Mouse (Mus musculus): ENCODE measurements at regions not wholly inside any gene's neighbourhood (a gene's known extent, or its start where the extent isn't known, plus 50 kb on each side); places are given as distances from the start of the nearest gene placed in this dataset.

- DNase-seq, result no peak
Measured at GRCm38 (mm10) chr15:36719241-36719640, 288.3 kb downstream of the Zfp706 start.

- DNase-seq, result no peak
Measured at GRCm38 (mm10) chr15:36717835-36718234, 289.7 kb downstream of the Zfp706 start.

- no peak for DNase-seq
Measured at GRCm38 (mm10) chr15:36716686-36717038, 290.9 kb downstream of the Zfp706 start.

- peak; percentile 74 for DNase-seq
Measured at GRCm38 (mm10) chr15:36715745-36716685, 291.6 kb downstream of the Zfp706 start.

DNA sequence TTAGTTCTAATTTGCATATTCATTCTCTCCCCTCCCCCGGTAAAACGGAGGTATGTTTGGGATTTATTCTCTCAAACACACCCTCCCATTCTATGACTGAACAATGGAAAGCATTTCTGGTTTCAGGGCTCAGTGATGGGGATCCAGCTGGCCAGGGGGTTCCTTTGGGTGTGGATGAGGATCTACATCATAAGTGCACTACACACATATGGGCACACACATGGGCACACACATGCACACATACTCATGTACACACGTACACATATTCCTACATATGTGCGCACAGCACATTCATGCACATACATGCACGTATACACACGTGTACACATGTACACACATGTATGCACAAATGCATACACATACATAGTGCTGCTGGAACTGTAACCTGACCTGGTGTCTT, 292.4 kb downstream of the Zfp706 start:
- DNase-seq, result no peak

GRCm38 (mm10) chr15:36709788-36710187, 297.8 kb downstream of the Zfp706 start:
- no peak for DNase-seq

- peak; percentile 80 for DNase-seq
Measured at GRCm38 (mm10) chr15:36708471-36708870, 299.1 kb downstream of the Zfp706 start.

GRCm38 (mm10) chr15:36705990-36706389, 301.6 kb downstream of the Zfp706 start:
- peak; percentile 73 for DNase-seq

DNA sequence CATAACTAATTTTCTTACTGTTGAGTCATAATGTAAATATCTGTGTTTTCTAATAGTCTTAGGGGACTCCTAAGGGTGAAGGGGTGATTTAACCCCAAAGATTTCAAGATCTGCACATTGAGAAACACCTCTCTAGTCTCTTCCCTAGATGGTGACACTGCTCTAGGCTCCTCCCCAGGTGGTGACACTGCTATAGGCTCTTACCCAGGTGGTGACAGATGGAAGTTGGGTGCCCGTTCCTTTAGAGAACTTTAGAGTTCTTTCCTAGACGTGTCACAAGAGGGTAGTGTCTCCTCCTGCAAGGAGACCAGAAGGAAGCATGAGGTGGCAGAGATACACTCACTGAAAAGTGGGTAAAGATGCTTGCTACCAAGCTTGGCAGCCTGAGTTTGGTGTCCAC, 302.2 kb downstream of the Zfp706 start:
- no peak for DNase-seq

DNA sequence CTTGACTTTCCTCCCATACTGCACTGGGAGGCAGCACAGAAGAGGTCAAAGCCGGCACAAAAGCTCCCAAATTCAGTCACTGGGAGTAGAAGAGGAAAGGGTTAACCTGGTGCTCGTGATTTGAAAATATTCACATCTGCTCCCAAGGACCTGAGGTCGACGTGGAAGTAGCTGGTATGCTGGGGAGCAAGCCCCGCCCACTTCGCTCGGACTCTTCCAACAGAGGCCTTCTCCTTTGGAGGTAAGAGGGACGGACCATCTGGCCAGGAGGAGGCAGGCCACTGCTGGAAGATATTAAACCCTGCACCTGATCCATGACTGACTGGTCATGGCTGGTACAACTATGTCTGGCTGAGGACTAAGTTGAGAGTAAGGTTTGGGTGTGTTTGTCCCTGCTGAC, 305.7 kb downstream of the Zfp706 start:
- no peak for DNase-seq

- DNase-seq, result no peak
Measured at GRCm38 (mm10) chr15:36700196-36700595, 307.4 kb downstream of the Zfp706 start.

DNA sequence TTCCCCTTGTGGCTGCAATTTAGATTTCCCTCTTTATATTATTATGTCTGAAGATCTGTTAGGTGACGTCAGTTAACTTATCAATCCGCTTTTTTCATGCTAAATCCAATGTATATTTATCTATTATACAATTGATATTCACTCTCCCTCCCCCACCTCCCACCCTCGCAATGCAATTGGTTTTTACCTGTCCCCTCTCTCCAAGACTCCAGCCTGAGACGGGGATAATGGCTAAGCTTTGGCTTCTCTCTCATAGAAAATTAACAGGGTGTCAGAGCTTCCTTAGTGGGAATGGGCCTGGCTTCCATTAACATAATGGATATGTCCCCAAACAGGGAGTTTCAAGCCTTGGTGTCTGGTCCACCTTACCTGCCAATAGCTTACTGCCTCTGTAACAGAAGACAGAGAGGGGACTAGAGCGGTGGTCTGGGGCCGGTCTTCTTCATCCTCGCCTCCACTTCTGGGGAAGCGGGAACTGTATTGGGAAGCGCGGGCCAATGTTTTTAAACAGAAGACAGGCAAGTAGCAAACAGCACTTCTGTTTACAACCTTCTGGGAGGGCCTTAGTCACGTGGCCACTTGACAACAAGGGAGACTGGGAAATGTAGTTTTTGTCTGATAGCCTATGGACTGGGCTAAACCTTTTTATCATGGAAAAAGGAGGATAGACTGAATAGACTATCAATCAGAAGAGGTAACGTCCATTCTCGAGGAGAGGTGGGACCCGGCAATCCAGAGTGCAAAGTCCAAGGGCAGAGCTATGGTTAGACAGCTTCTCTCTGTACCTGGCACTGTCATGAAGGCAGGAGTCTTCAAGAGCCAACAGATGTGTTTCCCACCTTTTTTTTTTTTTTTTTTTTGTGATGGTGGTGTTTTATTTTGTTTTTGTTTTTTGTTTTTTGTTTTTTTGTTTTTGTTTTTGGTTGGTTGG, 312.1 kb downstream of the Zfp706 start:
- DNase-seq, result peak; percentile 55

GRCm38 (mm10) chr15:36691002-36691652, 316.4 kb downstream of the Zfp706 start:
- no peak for DNase-seq

DNA sequence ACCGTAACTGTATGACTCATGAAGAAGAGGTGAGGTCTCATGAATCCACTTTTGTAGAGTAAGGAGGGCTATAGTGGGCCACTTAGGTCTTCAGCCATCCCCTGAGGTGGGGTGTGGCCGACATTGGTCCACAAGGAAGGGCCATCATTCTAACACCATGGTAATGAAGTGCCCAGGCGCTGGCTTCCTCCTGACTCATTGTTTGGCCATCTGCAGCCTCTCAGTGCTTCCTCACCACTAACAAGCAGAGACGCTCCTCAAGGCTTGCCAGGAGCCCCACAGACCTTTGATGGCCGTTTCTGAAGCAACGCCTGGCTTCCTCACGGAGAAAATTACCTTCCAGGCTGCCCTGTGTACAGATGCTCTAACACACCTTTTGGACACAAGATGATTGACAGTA, 317.7 kb downstream of the Zfp706 start:
- DNase-seq, result no peak

GRCm38 (mm10) chr15:36689301-36689700, 318.3 kb downstream of the Zfp706 start:
- no peak for DNase-seq

GRCm38 (mm10) chr15:36688051-36688754, 319.4 kb downstream of the Zfp706 start:
- no peak for DNase-seq

- DNase-seq, result no peak
Measured at GRCm38 (mm10) chr15:36684684-36685083, 322.9 kb downstream of the Zfp706 start.

- DNase-seq, result no peak
Measured at GRCm38 (mm10) chr15:36682832-36683231, 324.7 kb downstream of the Zfp706 start.

- DNase-seq, result no peak
Measured at GRCm38 (mm10) chr15:36682159-36682558, 325.4 kb downstream of the Zfp706 start.

- DNase-seq, result no peak
Measured at GRCm38 (mm10) chr15:36680361-36681140, 327.0 kb downstream of the Zfp706 start.

GRCm38 (mm10) chr15:36679577-36679976, 328.0 kb downstream of the Zfp706 start:
- DNase-seq, result no peak
